Mouse (Mus musculus): Measurements from ENCODE around the gene Ankrd40.

Gene Ankrd40

DNA sequence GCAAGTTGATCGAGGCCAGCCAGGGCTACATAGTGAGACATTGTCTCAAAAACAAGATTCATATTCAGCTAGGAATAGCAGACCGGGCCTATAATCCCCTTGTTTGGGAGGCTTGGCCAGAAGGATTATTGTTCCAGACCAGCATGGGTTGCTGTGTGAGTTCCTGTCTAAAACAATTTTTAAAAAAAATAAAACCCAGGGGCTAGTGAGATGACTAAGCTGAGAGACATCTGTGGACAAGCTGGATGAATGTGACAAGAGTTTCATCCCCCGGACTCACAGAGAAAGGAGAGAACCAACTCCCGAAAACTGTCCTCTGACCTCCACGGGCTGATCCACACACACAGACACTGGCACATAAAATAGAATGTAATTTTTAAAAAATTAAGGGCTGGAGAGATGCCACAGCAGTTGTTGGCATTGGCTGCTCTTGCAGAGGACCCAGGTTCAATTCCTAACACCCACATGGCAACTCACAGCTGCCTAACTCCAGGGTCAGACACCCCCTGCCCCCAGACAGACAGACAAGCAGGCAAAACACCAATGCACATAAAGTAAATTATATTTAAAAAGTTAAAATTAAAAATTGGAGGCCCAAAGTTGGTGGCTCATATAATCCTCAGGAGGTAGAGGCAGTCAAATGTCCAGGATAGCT, 4.4 kb upstream of the Ankrd40 start:
- no peak for DNase-seq (ENCODE audit: low read depth)

DNA sequence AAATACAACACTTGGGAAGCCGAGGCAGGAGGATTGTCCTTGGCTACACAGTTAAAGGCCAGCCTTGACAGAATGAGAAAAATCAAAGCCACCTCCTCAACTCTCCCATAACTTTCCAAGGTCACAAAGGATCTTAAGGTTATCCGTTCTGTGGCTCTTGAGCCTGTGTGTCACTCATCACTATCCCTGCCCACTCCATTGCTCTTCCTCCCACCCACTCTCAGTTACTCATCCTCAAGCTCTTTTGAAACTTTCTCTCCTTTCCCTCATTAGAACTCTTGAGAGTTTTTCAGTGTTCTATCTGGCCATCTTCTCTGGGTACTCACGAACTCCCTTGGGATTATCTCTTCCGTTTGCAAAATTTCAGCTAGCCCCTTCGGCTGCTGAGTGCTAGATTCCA, 3.2 kb upstream of the Ankrd40 start:
- DNase-seq (ENCODE audit: low read depth) = no peak

DNA sequence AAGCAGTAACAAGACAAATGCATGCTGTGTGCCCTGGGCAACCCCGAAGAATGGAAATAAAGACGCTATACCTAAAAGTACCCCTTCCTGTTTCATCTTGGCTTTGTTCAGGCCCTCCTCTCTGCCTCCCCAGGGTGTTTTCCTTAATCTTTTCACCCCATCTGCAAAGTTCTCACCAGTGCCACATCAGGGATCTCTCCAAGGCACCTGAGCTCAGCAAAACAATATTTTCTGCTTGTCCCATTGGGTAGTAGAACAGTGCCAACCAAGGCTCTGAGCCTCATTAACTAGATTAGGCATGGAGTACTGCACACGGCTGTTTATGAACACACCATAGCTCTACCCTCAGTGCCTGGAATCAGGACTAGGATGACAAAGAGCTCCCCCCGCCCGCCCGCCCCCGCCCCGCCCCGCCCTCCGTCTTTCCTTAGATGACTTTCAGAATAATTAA, 815 bp upstream of the Ankrd40 start:
- no peak for DNase-seq (ENCODE audit: low read depth)

- no peak for DNase-seq (ENCODE audit: low read depth)
Observed at GRCm38 (mm10) chr11:94328644-94329025, 834 bp downstream of the Ankrd40 start.

- DNase-seq (ENCODE audit: low read depth) = no peak
Observed at GRCm38 (mm10) chr11:94329270-94329891, 1.6 kb downstream of the Ankrd40 start.

- no peak for DNase-seq (ENCODE audit: low read depth)
Observed at GRCm38 (mm10) chr11:94330211-94330610, 2.4 kb downstream of the Ankrd40 start.

DNA sequence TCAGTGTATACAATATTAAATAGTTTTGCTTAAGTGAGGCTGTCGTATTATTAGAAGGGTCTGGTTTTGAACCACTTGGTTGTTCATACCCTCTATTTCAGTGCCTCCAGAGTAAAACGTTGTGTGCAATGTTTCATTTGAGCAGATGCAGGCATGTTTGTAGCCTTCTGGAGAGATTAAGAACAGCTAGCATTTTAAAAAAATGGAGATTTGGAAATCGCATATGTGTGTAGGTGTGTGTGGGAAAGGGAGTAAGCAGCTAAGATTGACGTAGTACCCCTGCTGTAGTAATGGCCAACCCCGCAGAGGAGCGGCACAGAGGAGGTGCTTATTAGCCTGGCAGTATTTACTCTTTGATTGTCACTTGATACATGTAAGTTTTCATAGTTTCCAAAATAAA, 4.9 kb downstream of the Ankrd40 start:
- DNase-seq (ENCODE audit: low read depth) = no peak

GRCm38 (mm10) chr11:94334386-94334968, 6.7 kb downstream of the Ankrd40 start:
- no peak for DNase-seq (ENCODE audit: low read depth)

GRCm38 (mm10) chr11:94336551-94336950, 8.8 kb downstream of the Ankrd40 start:
- no peak for DNase-seq (ENCODE audit: low read depth)

DNA sequence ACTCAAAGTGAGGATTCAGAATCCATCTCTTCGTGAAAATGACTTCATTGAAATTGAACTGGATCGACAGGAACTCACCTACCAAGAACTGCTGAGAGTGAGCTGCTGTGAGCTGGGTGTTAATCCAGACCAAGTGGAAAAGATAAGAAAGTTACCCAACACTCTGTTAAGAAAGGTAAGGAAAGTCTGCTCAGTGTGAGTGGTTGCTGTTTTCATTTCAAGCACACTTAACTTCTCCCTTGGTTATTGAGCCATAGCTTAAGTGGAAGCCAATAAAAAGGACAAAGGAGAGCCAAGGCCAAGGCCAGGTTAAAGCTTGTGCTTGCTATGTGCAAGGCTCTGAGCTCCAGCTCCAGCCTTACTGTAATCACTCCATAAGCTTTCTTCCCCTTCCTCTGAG, 10.5 kb downstream of the Ankrd40 start:
- DNase-seq (ENCODE audit: low read depth) = no peak

DNA sequence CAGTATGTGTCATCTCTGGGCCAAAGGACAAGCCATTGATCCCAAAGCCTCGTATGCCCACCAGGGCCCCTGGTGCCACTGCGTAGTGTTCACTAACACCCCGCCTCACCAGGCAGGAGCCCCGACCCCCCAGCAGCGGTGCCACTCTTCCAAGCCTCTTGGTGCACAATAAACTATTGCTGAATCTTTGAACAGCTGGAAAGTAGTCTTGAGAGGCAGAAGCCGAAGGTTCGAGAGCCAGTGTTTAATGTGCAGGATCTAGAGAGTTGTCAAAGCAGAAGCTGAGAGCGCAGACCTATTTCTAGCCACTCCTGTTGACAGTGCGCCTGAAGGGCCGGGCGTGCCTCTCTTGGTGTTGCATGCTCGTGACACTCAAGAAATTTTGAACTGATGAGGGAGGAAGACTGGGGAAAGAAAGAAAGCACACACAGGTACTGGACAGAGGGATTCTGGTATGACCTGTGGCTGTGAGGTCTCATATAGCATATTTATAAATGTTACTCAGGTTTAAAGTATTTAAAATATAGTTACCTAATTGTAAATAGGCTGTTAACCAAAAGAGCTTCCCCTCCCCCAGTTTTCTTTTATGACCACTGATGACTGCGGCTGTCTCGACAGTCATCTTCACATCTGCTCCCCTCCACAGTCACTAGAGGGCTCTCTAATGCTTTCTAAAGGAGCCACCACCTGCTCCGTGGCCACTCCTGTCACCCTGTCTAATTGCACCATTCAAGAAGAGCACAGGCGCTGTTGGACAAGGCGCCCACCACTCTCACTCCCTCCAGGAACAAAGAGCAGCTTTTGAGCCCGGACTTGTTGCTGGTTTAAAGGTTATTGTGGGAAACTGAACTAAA, 12.2 kb downstream of the Ankrd40 start:
- DNase-seq (ENCODE audit: low read depth) = no peak

GRCm38 (mm10) chr11:94340948-94341933, 13.4 kb downstream of the Ankrd40 start:
- DNase-seq (ENCODE audit: low read depth) = no peak

GRCm38 (mm10) chr11:94342114-94342905, 14.5 kb downstream of the Ankrd40 start:
- no peak for DNase-seq (ENCODE audit: low read depth)

DNA sequence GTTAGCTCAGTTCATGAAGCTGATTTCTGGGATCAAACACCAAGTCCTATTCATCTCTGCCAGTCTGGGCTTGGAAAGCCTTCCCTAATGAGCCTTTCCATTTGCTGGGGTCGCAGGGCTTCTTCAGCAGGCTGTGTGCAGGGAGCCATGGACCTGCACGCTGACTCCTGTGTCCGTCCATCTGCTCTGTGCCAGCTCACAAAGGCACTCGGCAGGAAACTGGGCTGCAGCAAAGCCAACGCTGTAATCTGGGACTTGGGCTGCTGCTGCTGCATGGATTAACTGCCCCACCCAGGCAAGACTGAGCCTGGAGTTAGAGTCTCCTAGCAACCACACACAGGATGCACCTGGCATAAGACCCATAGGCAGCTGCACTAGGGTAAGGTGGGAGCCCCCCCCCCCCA, 16.2 kb downstream of the Ankrd40 start:
- DNase-seq (ENCODE audit: low read depth) = no peak

GRCm38 (mm10) chr11:94344470-94344869, 16.7 kb downstream of the Ankrd40 start:
- DNase-seq (ENCODE audit: low read depth) = no peak

GRCm38 (mm10) chr11:94345926-94346325, 18.1 kb downstream of the Ankrd40 start:
- DNase-seq (ENCODE audit: low read depth) = no peak

- DNase-seq (ENCODE audit: low read depth) = no peak
Observed at GRCm38 (mm10) chr11:94346611-94347010, 18.8 kb downstream of the Ankrd40 start.

DNA sequence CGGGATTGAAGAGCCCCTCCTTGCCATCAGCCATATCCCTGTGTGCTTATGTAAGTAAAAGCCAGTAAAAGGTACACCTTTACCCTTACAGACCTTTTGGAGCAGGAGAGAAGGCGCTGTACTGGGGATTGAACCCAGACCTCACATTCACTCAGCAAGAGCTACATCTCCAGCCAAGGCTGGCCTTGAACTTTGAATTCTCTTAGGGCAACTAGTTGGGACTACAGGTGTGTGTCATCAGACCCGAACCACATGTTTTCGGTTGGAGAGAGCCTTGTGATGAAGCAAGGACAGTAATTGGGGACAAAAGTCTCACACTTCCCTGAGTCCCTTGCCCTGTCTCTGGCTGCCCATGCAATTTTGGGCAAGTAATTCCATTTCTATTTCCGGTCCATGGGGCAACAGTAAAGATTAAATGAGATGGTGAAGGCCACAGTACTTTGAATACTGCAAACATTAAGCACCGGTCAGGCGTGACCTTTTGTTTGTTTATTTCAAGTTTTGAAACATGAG, 19.3 kb downstream of the Ankrd40 start:
- no peak for DNase-seq (ENCODE audit: low read depth)

DNA sequence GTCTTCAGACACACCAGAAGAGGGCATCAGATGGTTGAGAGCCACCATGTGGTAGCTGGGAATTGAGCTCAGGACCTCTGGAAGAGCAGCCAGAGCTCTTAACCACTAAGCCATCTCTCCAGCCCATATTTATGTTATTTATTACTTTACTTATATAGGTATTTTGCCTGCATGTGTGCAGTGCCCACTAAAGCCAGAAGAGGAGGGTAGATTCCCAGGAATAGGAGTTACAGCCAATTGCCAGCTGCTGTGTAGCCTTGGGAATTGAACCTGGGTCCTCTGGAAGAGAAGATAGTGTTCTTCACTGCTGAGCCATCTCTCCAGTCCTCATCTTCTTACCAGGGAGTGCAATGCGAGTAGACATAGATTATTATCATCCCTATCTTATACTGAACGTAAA, 22.0 kb downstream of the Ankrd40 start:
- DNase-seq (ENCODE audit: low read depth) = no peak

DNA sequence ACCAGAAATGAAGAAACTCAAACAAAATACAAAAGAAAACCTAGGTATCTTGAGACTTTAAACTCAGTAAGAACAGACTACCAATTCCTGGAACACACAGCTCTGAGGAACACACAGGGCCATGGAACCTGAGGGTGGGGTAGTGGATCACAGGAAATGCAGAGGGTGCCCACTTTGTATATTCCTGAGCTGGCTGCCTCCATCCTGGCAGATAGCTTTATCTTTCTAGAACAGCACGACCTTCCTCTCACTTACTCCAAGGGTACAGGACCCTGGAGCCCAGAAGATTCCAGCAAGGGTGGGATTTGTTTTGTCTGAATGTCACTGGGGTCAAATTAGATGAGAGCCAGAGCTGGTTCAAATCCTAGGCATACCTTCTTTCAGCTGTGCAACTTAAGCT, 22.5 kb downstream of the Ankrd40 start:
- no peak for DNase-seq (ENCODE audit: low read depth)
